Mouse (Mus musculus) neural tube, embryonic 10.5 days (tissue): ENCODE measurements around the gene Megf11.

Experiments used
- DNase-seq: peaks from one replicate; pipeline ENCODE4 v3.0.0-alpha.2; 2017; ENCODE audit warnings: low spot score; ENCODE audit errors: extremely low spot score

Megf11 gene

GRCm38 (mm10) chr9:64604217-64604711 lies 218.8 kb downstream of the Megf11 start:
- DNase-seq: no peak

- no peak for DNase-seq
Measured at GRCm38 (mm10) chr9:64605077-64605714, 219.8 kb downstream of the Megf11 start.

- no peak for DNase-seq
Measured at GRCm38 (mm10) chr9:64605735-64606349, 220.4 kb downstream of the Megf11 start.

- no peak for DNase-seq
Measured at GRCm38 (mm10) chr9:64607049-64607448, 221.6 kb downstream of the Megf11 start.

GRCm38 (mm10) chr9:64609546-64609945 lies 224.1 kb downstream of the Megf11 start:
- no peak for DNase-seq

- DNase-seq: no peak
Measured at GRCm38 (mm10) chr9:64612121-64612983, 226.9 kb downstream of the Megf11 start.

GRCm38 (mm10) chr9:64612984-64613649 lies 227.7 kb downstream of the Megf11 start:
- DNase-seq: no peak

GRCm38 (mm10) chr9:64617413-64617812 lies 232.0 kb downstream of the Megf11 start:
- no peak for DNase-seq

- DNase-seq: no peak
Measured at GRCm38 (mm10) chr9:64618433-64618832, 233.0 kb downstream of the Megf11 start.

- no peak for DNase-seq
Measured at GRCm38 (mm10) chr9:64619440-64619839, 234.0 kb downstream of the Megf11 start.

- no peak for DNase-seq
Measured at GRCm38 (mm10) chr9:64620596-64620995, 235.2 kb downstream of the Megf11 start.

- DNase-seq: no peak
Measured at GRCm38 (mm10) chr9:64621499-64622296, 236.3 kb downstream of the Megf11 start.

GRCm38 (mm10) chr9:64623361-64623760 lies 237.9 kb downstream of the Megf11 start:
- no peak for DNase-seq

GRCm38 (mm10) chr9:64624536-64624935 lies 239.1 kb downstream of the Megf11 start:
- peak; percentile 62 for DNase-seq

GRCm38 (mm10) chr9:64629802-64630201 lies 244.4 kb downstream of the Megf11 start:
- no peak for DNase-seq

- DNase-seq: no peak
Measured at GRCm38 (mm10) chr9:64633169-64633568, 247.7 kb downstream of the Megf11 start.

- no peak for DNase-seq
Measured at GRCm38 (mm10) chr9:64636111-64636510, 250.7 kb downstream of the Megf11 start.

GRCm38 (mm10) chr9:64636961-64637360 lies 251.5 kb downstream of the Megf11 start:
- no peak for DNase-seq

- no peak for DNase-seq
Measured at GRCm38 (mm10) chr9:64638250-64638649, 252.8 kb downstream of the Megf11 start.

- DNase-seq: peak; percentile 41
Measured at GRCm38 (mm10) chr9:64639664-64640063, 254.2 kb downstream of the Megf11 start.

- no peak for DNase-seq
Measured at GRCm38 (mm10) chr9:64644129-64644528, 258.7 kb downstream of the Megf11 start.
